Mouse (Mus musculus) brain, embryonic 18.5 days (tissue): ENCODE results near the gene 4930564D02Rik.

Experiments
- DNase-seq: peaks from one replicate; pipeline ENCODE4 v3.0.0-alpha.2; 2012; ENCODE audit warnings: low read depth, low spot score

4930564D02Rik gene

GRCm38 (mm10) chr3:105113859-105114258 is 47.2 kb downstream of the 4930564D02Rik start:
- no peak for DNase-seq

GRCm38 (mm10) chr3:105114269-105114668 is 47.6 kb downstream of the 4930564D02Rik start:
- no peak for DNase-seq

GRCm38 (mm10) chr3:105116596-105116995 is 50.0 kb downstream of the 4930564D02Rik start:
- DNase-seq, result no peak

GRCm38 (mm10) chr3:105123776-105124175 is 57.1 kb downstream of the 4930564D02Rik start:
- DNase-seq, result no peak

GRCm38 (mm10) chr3:105127881-105128280 is 61.2 kb downstream of the 4930564D02Rik start:
- no peak for DNase-seq
